ENCODE assay signal across 9 mouse cellular contexts in the genomic region with DNA sequence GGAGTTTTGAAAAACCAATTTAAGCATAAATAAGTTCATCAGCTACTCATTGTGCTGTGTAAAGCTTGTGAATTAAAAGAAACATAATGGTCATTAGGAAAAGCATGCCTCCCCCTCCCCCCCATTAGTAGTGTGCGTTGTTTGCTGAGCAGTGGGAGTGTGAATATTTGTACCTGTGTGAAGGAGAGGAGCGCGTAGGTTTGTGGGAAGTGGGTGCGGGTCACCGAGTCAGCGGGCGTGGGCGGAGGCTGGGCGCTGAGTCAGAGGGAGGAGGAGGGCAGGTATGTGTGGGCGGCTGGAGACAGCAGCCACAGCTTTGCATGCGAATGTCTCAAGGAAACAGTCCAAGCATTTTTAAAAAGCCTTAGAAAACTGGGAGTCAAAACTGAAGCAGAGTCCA. TPM values are rescaled to one million over a fixed set of nuclear protein-coding genes. Genes with fewer than 3 reads are reported as not detected.
DNase-seq lines count a peak whose midpoint lies in the region; ATAC-seq and TF ChIP-seq lines count a peak whose summit lies in the region.
"Had no signal": no experiment of that assay in that cellular context is flagged by ENCODE, and none has a peak within 500 bp of the region (broad histone marks: within the 10 kb centered on the region; RNA-seq: fewer than 3 reads in every experiment).

No protein-coding gene starts in this region.

- peaks cover 10% of the 10 kb centered on the region for H3K4me1 ChIP-seq in forebrain, embryonic 16.5 days (replicated peaks; ENCODE audit: control insufficient read depth, insufficient read depth, low read length)
- H3K4me1 ChIP-seq in hindbrain, postnatal 0 days (ENCODE audit: insufficient read depth, low read length) = peaks cover 8% of the 10 kb centered on the region; the same call in 1 of the 2 replicates

- no peaks in the 10 kb centered on the region for H3K36me3 ChIP-seq in forebrain, embryonic 16.5 days (ENCODE audit: control insufficient read depth, insufficient read depth)
- H3K36me3 ChIP-seq in hindbrain, postnatal 0 days (ENCODE audit: insufficient read depth, low read length) = no peaks in the 10 kb centered on the region

- no peaks in the 10 kb centered on the region for H3K27me3 ChIP-seq in forebrain, embryonic 16.5 days (replicated peaks; ENCODE audit: control insufficient read depth, insufficient read depth, low read length)
- no peaks in the 10 kb centered on the region for H3K27me3 ChIP-seq in hindbrain, postnatal 0 days (ENCODE audit: insufficient read depth, low read length)

- DNase-seq in adrenal gland, adult 18-20 months (ENCODE audit: low spot score in 2 of 2) = peak; percentile 55 to 56
- no peak for DNase-seq in adrenal gland, postnatal 4 days (ENCODE audit: low spot score in 2 of 2)
- peak; percentile 63 for DNase-seq in adrenal gland, postnatal 14 days
- peak; percentile 10 for DNase-seq in hindbrain, postnatal 0 days (ENCODE audit: low spot score)
- peak; percentile 5 to 70 for DNase-seq in left cerebral cortex, adult 9 months (ENCODE audit: low spot score in 2 of 2)
- DNase-seq in thymus, adult 18-20 months = peak; percentile 48 to 61

- no peaks in the 10 kb centered on the region for H3K9me3 ChIP-seq in forebrain, embryonic 16.5 days (ENCODE audit: control insufficient read depth, low read length)
- no peaks in the 10 kb centered on the region for H3K9me3 ChIP-seq in hindbrain, postnatal 0 days (ENCODE audit: low read length)

- H3K9ac ChIP-seq in forebrain, embryonic 16.5 days (replicated peaks; ENCODE audit: low read depth, low read length) = peak overlapping the region; percentile 29; the same call in 1 of the 2 replicates
- H3K9ac ChIP-seq in hindbrain, postnatal 0 days (replicated peaks; ENCODE audit: low read length) = no peak overlapping the region; the same call in 1 of the 2 replicates
- H3K9ac ChIP-seq: liver, embryonic 14.5 days had no signal

- H3K27ac ChIP-seq in forebrain, embryonic 16.5 days (ENCODE audit: low read length) = peak overlapping the region; percentile 23; the same call in 1 of the 2 replicates
- no peak overlapping the region for H3K27ac ChIP-seq in hindbrain, postnatal 0 days
- H3K27ac ChIP-seq: liver, embryonic 14.5 days had no signal

- peak; percentile 51 for ATAC-seq in forebrain, embryonic 16.5 days
- peak; percentile 30; the same call in 1 of the 2 replicates for ATAC-seq in hindbrain, postnatal 0 days
- 0 out of 2 replicates have a peak, but pooled peaks have one; percentile 53 for ATAC-seq in monocyte, adult 5-6 weeks (replicated peaks; ENCODE audit: insufficient number of reproducible peaks, low FRiP score, low TSS enrichment, poor library complexity, severe bottlenecking)

- peak overlapping the region; percentile 27 for H3K4me3 ChIP-seq in forebrain, embryonic 16.5 days (replicated peaks; ENCODE audit: low read length)
- H3K4me3 ChIP-seq in hindbrain, postnatal 0 days (ENCODE audit: low read length) = peak overlapping the region; percentile 22

- 25% methylated on average over 11 of the region's 11 CpGs for WGBS in forebrain, embryonic 16.5 days
- WGBS in hindbrain, postnatal 0 days = 40% methylated on average over 11 of the region's 11 CpGs

- TF ChIP-seq CTCF in hindbrain, postnatal 0 days (IDR thresholded peaks at IDR 0.05; ENCODE audit: low read depth) = no peak

- H3K4me2 ChIP-seq in forebrain, embryonic 16.5 days (ENCODE audit: low read length) = peak overlapping the region; percentile 51
- H3K4me2 ChIP-seq in hindbrain, postnatal 0 days (ENCODE audit: low read depth, low read length) = peak overlapping the region; percentile 55

RNA-seq across cellular contexts. Expression of gene Nemp2, which starts 32.7 kb away (rescaled TPM):
- 1 to 10 TPM; 1.5 to 1.9 TPM for total RNA-seq in adrenal gland, adult 18-20 months (2021)
- 1 to 10 TPM; 9.2 to 9.8 TPM for total RNA-seq in adrenal gland, postnatal 4 days (2021)
- total RNA-seq in adrenal gland, postnatal 14 days (2021) = 3.2 and 5.4 TPM in 2 replicates
- polyA plus RNA-seq in forebrain, embryonic 16.5 days (2015; fragmentation: Nextera tagmentation; extraction: Ambion mirVana) = 9.3 and 9.5 TPM in 2 replicates
- 9.6 and 15.4 TPM in 2 replicates for total RNA-seq in hindbrain, postnatal 0 days (2014; rRNA removed)
- polyA plus RNA-seq in hindbrain, postnatal 0 days (2015; fragmentation: Nextera tagmentation; extraction: Ambion mirVana) = 4.4 and 4.5 TPM in 2 replicates
- total RNA-seq in monocyte, adult 5-6 weeks (2017) = 17.8 to 39.0 TPM (median 23.6 TPM) in 3 replicates

Comparison
In these comparisons a context has a peak if more than half of its experiments do, and no peak if none do; other contexts are left out.
1. DNase-seq: peak in adrenal gland, adult 18-20 months (2 of 2), adrenal gland, postnatal 14 days (single experiment), hindbrain, postnatal 0 days (single experiment), left cerebral cortex, adult 9 months (2 of 2) and thymus, adult 18-20 months (2 of 2); none in adrenal gland, postnatal 4 days (0 of 2).
2. Peak in every context shown above with its lines, with median percentiles within 50 percentile points of each other: ATAC-seq.